Comparison of ENCODE assay signal across 19 mouse cellular contexts in genomic region chr9:118776880-118777438, GRCm38 (mm10).
DNase-seq lines count a peak whose midpoint lies in the region; ATAC-seq lines count a peak whose summit lies in the region.
"Had no signal": no experiment of that assay in that cellular context is flagged by ENCODE, and none has a peak within 500 bp of the region (broad histone marks: within the 10 kb centered on the region; RNA-seq: fewer than 3 reads in every experiment).

No protein-coding gene starts in this region.

- H3K9me3 ChIP-seq in embryonic facial prominence, embryonic 14.5 days (ENCODE audit: control insufficient read depth, low read length) = peaks cover 5% of the 10 kb centered on the region; the same call in 1 of the 2 replicates
- H3K9me3 ChIP-seq in embryonic facial prominence, embryonic 10.5 days = no peaks in the 10 kb centered on the region
- peaks cover 7% of the 10 kb centered on the region; the same call in 1 of the 2 replicates for H3K9me3 ChIP-seq in limb, embryonic 12.5 days
- no peaks in the 10 kb centered on the region for H3K9me3 ChIP-seq in limb, embryonic 10.5 days (replicated peaks)
- H3K9me3 ChIP-seq in neural tube, embryonic 15.5 days (replicated peaks) = no peaks in the 10 kb centered on the region
- H3K9me3 ChIP-seq: embryonic facial prominence, embryonic 12.5 days; forebrain, embryonic 13.5 days; heart, embryonic 15.5 days had no signal

- H3K27ac ChIP-seq in embryonic facial prominence, embryonic 14.5 days (replicated peaks; ENCODE audit: low read depth, low read length) = no peak overlapping the region
- H3K27ac ChIP-seq in embryonic facial prominence, embryonic 10.5 days (replicated peaks) = no peak overlapping the region
- H3K27ac ChIP-seq in limb, embryonic 12.5 days = peak overlapping the region; percentile 29; the same call in 1 of the 2 replicates
- no peak overlapping the region for H3K27ac ChIP-seq in limb, embryonic 10.5 days
- peak overlapping the region; percentile 41; the same call in 1 of the 2 replicates for H3K27ac ChIP-seq in neural tube, embryonic 15.5 days (replicated peaks)
- H3K27ac ChIP-seq: embryonic facial prominence, embryonic 12.5 days; forebrain, embryonic 13.5 days; heart, adult 2 months; heart, embryonic 15.5 days had no signal

- H3K36me3 ChIP-seq in embryonic facial prominence, embryonic 14.5 days (ENCODE audit: control insufficient read depth, insufficient read depth, low read length) = no peaks in the 10 kb centered on the region
- peaks cover 33% of the 10 kb centered on the region for H3K36me3 ChIP-seq in embryonic facial prominence, embryonic 10.5 days (replicated peaks)
- H3K36me3 ChIP-seq in limb, embryonic 12.5 days = no peaks in the 10 kb centered on the region
- H3K36me3 ChIP-seq in limb, embryonic 10.5 days = peaks cover 18% of the 10 kb centered on the region
- H3K36me3 ChIP-seq in neural tube, embryonic 15.5 days = no peaks in the 10 kb centered on the region
- H3K36me3 ChIP-seq: embryonic facial prominence, embryonic 12.5 days; heart, embryonic 15.5 days had no signal

- no peaks in the 10 kb centered on the region for H3K27me3 ChIP-seq in embryonic facial prominence, embryonic 14.5 days (replicated peaks; ENCODE audit: control insufficient read depth, insufficient read depth, low read length)
- H3K27me3 ChIP-seq in embryonic facial prominence, embryonic 10.5 days (replicated peaks; ENCODE audit: low read depth, poor library complexity, severe bottlenecking) = no peaks in the 10 kb centered on the region
- no peaks in the 10 kb centered on the region for H3K27me3 ChIP-seq in limb, embryonic 12.5 days
- no peaks in the 10 kb centered on the region for H3K27me3 ChIP-seq in limb, embryonic 10.5 days (ENCODE audit: low read depth, poor library complexity, severe bottlenecking)
- no peaks in the 10 kb centered on the region for H3K27me3 ChIP-seq in neural tube, embryonic 15.5 days (replicated peaks)
- H3K27me3 ChIP-seq: embryonic facial prominence, embryonic 12.5 days; forebrain, embryonic 13.5 days; heart, embryonic 15.5 days had no signal

- H3K4me3 ChIP-seq in embryonic facial prominence, embryonic 14.5 days (ENCODE audit: low read depth, low read length) = no peak overlapping the region
- H3K4me3 ChIP-seq in embryonic facial prominence, embryonic 10.5 days = no peak overlapping the region
- no peak overlapping the region for H3K4me3 ChIP-seq in limb, embryonic 12.5 days (replicated peaks)
- no peak overlapping the region for H3K4me3 ChIP-seq in limb, embryonic 10.5 days
- H3K4me3 ChIP-seq in neural tube, embryonic 15.5 days (replicated peaks) = no peak overlapping the region
- H3K4me3 ChIP-seq: embryonic facial prominence, embryonic 12.5 days; forebrain, embryonic 13.5 days; heart, adult 2 months; heart, embryonic 15.5 days had no signal

- DNase-seq in embryonic facial prominence, embryonic 14.5 days (ENCODE audit: low spot score) = peak; percentile 65
- DNase-seq in embryonic facial prominence, embryonic 10.5 days (ENCODE audit: low spot score) = no peak
- DNase-seq in limb, embryonic 10.5 days (ENCODE audit: low spot score) = no peak
- DNase-seq in neural tube, embryonic 10.5 days (ENCODE audit: extremely low spot score, low spot score) = no peak
- no peak for DNase-seq in kidney, postnatal 14 days
- DNase-seq: adrenal gland, postnatal 10 days; cerebellum, adult 11-12 months; cerebellum, adult 9-10 months; embryo, embryonic 11 days; forebrain, postnatal 0 days; gastrocnemius, postnatal 14 days; heart, adult 2 months; heart, postnatal 14 days had no signal

- 73% methylated on average over 2 of the region's 2 CpGs for WGBS in embryonic facial prominence, embryonic 14.5 days
- 96% methylated on average over 2 of the region's 2 CpGs for WGBS in embryonic facial prominence, embryonic 10.5 days
- 70% methylated on average over 2 of the region's 2 CpGs for WGBS in limb, embryonic 12.5 days
- 85% methylated on average over 2 of the region's 2 CpGs for WGBS in limb, embryonic 10.5 days
- WGBS in neural tube, embryonic 15.5 days = 82% methylated on average over 2 of the region's 2 CpGs

- H3K9ac ChIP-seq in embryonic facial prominence, embryonic 14.5 days (ENCODE audit: low read depth, low read length) = no peak overlapping the region
- H3K9ac ChIP-seq in limb, embryonic 12.5 days (replicated peaks) = no peak overlapping the region
- H3K9ac ChIP-seq in neural tube, embryonic 15.5 days (replicated peaks) = no peak overlapping the region
- H3K9ac ChIP-seq: embryonic facial prominence, embryonic 12.5 days; forebrain, embryonic 13.5 days; forebrain, postnatal 0 days; heart, embryonic 15.5 days had no signal

- H3K4me1 ChIP-seq in embryonic facial prominence, embryonic 14.5 days (ENCODE audit: control insufficient read depth, insufficient read depth, low read length) = peaks cover 29% of the 10 kb centered on the region
- peaks cover 34% of the 10 kb centered on the region for H3K4me1 ChIP-seq in embryonic facial prominence, embryonic 10.5 days
- peaks cover 31% of the 10 kb centered on the region for H3K4me1 ChIP-seq in limb, embryonic 12.5 days (replicated peaks)
- peaks cover 35% of the 10 kb centered on the region for H3K4me1 ChIP-seq in limb, embryonic 10.5 days
- peaks cover 18% of the 10 kb centered on the region; the same call in 1 of the 2 replicates for H3K4me1 ChIP-seq in neural tube, embryonic 15.5 days

- H3K4me2 ChIP-seq in embryonic facial prominence, embryonic 14.5 days (ENCODE audit: low read depth, low read length) = no peak overlapping the region
- H3K4me2 ChIP-seq in limb, embryonic 12.5 days = no peak overlapping the region
- H3K4me2 ChIP-seq in neural tube, embryonic 15.5 days = no peak overlapping the region
- H3K4me2 ChIP-seq: embryonic facial prominence, embryonic 12.5 days; forebrain, embryonic 13.5 days; heart, embryonic 11.5 days; heart, embryonic 15.5 days had no signal

- ATAC-seq in embryonic facial prominence, embryonic 14.5 days (ENCODE audit: low read depth) = peak; percentile 83
- ATAC-seq in limb, embryonic 12.5 days (ENCODE audit: insufficient number of reproducible peaks, insufficient read depth, low FRiP score, low TSS enrichment, low read depth) = peak; percentile 44; the same call in 1 of the 2 replicates
- ATAC-seq in neural tube, embryonic 15.5 days (ENCODE audit: low FRiP score) = peak; percentile 61; the same call in 1 of the 2 replicates
- ATAC-seq: forebrain, embryonic 13.5 days; forebrain, postnatal 0 days had no signal

Comparison
In these comparisons a context has a peak if more than half of its experiments do, and no peak if none do; other contexts are left out.
1. H3K27ac ChIP-seq: peak in limb, embryonic 12.5 days (single experiment) and neural tube, embryonic 15.5 days (single experiment); none in embryonic facial prominence, embryonic 14.5 days (single experiment), embryonic facial prominence, embryonic 10.5 days (single experiment) and limb, embryonic 10.5 days (single experiment).
2. Peak in every context shown above with its lines, with median percentiles within 50 percentile points of each other: ATAC-seq.